Mouse (Mus musculus): Measurements from ENCODE around the gene Becn1.
"Not testable (repeated sequence)": the region's sequence is repeated elsewhere in the genome, so short reads cannot be mapped to it uniquely, and the experiment has no call there.

Gene Becn1

GRCm38 (mm10) chr11:101302004-101302798 is at the start of gene Becn1:
Becn1 (minus strand) TSS chr11:101302286.
- peak; percentile 92 for DNase-seq (ENCODE audit: low read depth, low spot score)

DNA sequence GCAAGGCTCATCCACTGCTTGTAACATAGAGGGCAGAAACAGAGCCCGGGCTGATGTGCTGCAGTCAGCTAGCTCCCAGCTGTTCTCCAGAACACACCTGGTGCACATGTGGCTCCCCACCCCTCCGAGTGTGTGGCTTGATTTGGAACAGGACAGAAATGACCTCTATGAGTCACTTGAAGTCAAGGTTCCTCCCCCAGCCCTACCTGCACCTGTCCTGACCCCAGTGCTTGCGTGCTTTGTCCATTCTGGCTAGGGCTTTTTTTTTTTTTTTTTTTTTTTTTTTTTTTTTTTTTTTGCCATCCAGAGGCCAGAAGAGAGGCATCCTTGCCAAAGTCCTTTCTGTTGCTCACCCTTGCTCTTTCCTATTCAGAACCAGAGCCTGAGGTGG is 49.6 kb upstream of the Becn1 start:
- no peak for DNase-seq (ENCODE audit: low read depth, low spot score)

- DNase-seq (ENCODE audit: low read depth, low spot score) = no peak
These were observed 49.1 kb upstream of the Becn1 start for GRCm38 (mm10) chr11:101351100-101351720.

- no peak for DNase-seq (ENCODE audit: low read depth, low spot score)
These were observed 47.1 kb upstream of the Becn1 start for GRCm38 (mm10) chr11:101349216-101349615.

DNA sequence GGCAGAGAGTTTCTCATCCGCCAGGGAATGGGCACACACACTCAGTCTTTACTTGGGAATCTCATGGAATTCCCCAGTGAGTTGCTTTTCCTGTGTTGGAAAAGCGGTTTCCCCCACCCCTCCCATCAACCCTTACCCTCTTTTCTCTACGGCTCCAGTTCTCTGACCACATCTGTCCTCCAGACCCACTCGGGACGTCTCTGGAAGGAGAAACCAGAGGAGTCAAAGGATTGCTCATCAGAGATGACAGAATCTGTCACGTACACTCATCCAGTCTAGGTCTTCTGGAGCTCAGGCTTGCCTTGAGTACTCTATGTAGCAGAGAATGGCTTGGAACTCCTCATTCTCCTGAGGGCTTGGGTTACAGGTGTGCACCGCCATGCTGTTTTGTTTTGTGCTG is 46.7 kb upstream of the Becn1 start:
- DNase-seq (ENCODE audit: low read depth, low spot score) = no peak

DNA sequence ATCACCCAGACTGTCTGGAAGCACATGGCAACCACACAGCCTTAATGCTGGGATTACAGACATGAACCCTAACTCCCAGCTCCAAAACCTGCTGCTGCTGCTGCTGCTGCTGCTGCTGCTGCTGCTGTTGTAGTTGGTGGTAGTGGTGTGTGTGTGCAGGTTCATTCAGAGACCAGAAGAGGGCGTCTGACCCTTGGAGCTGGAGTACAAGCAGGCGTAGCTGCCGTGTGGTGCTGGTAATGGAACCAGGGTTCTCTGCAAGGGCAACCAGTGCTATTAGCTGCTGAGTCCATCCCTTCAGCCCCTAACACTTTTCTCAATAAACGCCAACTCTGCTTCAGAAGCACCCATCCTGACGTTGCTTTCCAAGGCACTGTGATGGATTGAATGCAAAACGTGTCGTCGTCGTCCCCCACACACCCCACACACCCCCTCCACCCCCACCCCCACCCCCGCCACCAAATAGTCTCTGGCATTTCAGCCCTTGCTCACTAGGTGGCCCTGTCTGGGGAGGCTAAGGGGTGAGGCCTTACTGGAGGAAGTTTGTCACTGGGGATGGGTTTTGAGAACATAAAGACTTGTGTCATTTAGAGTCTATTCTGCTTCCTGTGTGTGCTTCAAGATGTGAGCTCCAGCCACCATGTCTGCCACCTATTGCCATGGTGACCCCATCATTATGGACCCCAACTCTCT is 45.1 kb upstream of the Becn1 start:
- DNase-seq (ENCODE audit: low read depth, low spot score) = no peak

GRCm38 (mm10) chr11:101338123-101338760 is 36.2 kb upstream of the Becn1 start:
- peak; percentile 8 for DNase-seq (ENCODE audit: low read depth, low spot score)

- no peak for DNase-seq (ENCODE audit: low read depth, low spot score)
These were observed 33.6 kb upstream of the Becn1 start for GRCm38 (mm10) chr11:101335685-101336084.

- no peak for DNase-seq (ENCODE audit: low read depth, low spot score)
These were observed 32.4 kb upstream of the Becn1 start for GRCm38 (mm10) chr11:101334516-101334915.

GRCm38 (mm10) chr11:101334023-101334422 is 31.9 kb upstream of the Becn1 start:
- DNase-seq (ENCODE audit: low read depth, low spot score) = no peak

DNA sequence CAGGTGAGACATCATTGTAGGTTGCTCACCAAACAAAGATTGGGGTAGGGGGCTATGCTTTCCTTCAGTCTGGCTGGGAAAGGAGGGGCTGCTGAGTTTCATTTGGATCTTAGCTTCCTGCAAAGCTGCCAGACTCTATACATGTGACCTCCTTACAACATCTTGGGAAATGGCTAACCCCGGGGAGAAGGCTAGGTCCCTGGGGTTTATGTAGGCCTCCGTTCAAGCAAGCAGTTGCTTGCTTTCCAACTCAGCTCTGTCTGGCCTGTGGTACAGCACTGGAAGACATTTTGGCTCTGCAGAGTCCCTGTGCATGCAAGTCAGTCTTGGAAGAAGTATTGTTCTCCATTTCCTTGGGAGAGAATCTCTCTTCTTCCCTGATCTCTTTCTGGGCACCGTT is 30.5 kb upstream of the Becn1 start:
- DNase-seq (ENCODE audit: low read depth, low spot score) = no peak

DNA sequence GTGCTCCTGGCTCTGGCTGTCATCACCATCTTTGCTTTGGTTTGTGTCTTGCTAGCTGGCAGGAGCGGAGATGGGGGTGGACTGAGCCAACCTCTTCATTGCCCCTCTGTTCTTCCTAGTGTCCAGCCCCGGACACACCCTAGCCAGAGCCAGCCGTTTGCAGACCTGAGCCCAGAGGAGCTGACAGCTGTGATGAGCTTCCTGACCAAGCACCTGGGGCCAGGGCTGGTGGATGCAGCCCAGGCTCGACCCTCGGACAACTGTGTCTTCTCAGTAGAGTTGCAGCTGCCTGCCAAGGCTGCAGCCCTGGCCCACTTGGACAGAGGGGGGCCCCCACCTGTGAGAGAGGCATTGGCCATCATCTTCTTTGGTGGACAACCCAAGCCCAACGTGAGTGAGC is 28.9 kb upstream of the Becn1 start:
- DNase-seq (ENCODE audit: low read depth, low spot score) = not testable (repeated sequence)

DNA sequence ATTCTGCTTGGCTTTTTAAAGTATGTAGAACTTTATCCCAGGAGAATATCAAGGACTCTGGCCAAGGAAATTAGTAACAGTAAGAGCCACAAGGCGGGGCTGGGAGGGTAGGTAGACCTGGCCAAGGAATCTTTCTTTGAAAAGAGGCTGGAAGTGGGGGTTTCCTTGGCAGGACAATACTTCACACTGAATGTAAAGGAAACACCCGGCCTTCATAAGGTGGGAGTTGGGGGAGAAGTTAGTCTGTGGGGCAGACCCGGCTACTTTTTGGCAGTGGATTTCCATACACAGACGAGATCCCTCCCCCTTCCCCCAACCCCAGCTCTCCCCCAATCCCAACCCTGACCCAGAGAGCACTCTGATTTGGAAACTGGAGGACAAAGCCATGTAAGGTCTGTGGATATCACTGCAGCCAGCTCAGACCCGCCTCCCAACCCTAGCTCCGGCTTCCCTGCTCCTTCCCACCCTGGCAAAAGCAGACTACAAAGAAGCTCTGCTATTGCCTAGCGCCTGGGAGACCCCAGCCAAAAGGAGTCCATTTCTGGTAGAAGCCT is 28.4 kb upstream of the Becn1 start, which contains the start of gene Aoc3:
Gene Aoc3 (plus strand): TSS at position 235 of the 554 bp plus-strand sequence.
- no peak for DNase-seq (ENCODE audit: low read depth, low spot score)

GRCm38 (mm10) chr11:101328941-101329635 is 27.0 kb upstream of the Becn1 start:
- no peak for DNase-seq (ENCODE audit: low read depth, low spot score)

DNA sequence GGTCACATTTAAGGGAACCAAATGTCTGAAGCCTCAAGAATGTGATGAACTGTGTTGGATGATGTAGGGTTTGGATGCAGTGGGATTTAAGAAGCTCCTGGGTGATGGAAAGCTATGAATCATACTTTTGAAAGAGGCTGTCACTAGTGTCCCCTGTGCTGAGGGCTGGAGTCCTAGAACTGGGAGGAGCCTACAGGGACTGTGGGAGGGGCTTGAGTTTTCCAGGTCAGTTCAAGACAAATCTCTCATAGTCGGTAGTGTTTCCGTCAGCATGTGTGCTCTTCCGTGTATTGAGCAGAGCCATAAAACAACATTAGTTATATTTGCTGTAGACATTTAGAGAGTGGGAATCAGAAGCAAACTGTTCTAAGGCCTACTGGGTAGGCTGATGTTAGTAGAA is 25.2 kb upstream of the Becn1 start:
- DNase-seq (ENCODE audit: low read depth, low spot score) = no peak

- no peak for DNase-seq (ENCODE audit: low read depth, low spot score)
These were observed 24.1 kb upstream of the Becn1 start for GRCm38 (mm10) chr11:101326147-101326546.

GRCm38 (mm10) chr11:101325201-101325600 is 23.1 kb upstream of the Becn1 start:
- DNase-seq (ENCODE audit: low read depth, low spot score) = not testable (repeated sequence)

DNA sequence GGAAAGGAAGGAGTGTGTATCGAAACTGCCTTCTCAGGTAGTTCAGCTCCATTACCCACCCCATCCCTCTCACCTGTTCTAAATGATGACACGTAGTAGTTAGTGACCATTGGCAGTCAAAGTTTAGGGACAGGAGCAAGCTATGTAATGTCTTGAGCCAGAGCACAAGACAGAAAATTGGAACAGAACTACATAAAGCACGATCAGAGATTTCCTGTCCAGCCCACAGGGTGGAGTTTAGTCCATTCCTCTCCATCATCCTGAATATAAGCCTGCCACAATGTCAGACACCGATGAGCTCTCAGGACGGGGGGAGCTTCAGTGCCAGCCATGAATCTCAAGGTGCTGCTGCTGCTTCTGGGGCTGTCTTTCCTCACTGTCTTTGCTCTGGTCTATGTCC is 22.7 kb upstream of the Becn1 start, which contains the start of gene Aoc2:
Gene Aoc2 (plus strand): TSS at position 301 of the 400 bp plus-strand sequence.
- DNase-seq (ENCODE audit: low read depth, low spot score) = no peak

DNA sequence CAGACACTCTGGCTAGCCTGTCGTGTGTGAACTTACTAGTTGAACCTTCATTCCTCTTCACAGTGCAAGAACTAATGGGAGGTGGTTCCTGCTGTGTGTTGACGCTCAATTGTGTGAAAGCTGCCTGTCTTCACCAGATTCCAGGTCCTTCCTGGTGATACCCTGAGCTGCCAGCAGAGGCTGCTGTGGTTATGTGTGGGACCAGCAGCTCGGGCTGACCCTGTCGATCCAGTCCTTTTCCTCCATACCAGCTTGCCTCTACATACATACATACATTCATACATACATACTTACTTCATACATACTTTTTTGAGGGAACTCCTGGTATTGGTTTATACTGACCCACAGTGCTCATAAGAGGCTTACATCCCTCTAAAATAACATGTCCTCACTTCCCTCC is 21.5 kb upstream of the Becn1 start:
- peak; percentile 41 for DNase-seq (ENCODE audit: low read depth, low spot score)

DNA sequence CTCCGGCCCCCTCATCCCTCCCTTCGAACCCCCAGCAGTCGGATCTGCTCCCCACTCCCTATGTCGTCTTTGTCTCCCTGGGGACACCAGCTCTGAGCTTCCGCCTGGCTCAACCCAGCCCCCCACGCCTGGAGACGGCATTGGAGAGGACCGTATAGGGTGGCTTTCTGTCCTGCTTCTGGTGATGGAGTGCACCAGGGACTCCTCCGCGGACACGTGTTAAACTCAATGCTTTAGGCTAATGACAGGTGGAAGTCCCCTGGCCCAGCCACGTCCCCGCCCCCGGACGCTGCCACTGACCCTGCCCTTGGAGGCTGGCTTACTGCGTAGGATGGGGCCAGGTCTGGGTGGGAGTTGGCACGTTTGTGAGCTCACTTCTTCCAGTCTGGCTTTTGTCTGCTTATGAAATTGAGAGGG is 14.4 kb upstream of the Becn1 start:
- DNase-seq (ENCODE audit: low read depth, low spot score) = peak; percentile 69
